Mouse (Mus musculus) CD4-positive, CD25-positive, alpha-beta regulatory T cell, adult 4 months (primary cell): ENCODE results near the gene Hist1h4b. TPM values are rescaled to one million over a fixed set of nuclear protein-coding genes. Genes with fewer than 3 reads are reported as not detected.
"Not testable (repeated sequence)": the region's sequence is repeated elsewhere in the genome, so short reads cannot be mapped to it uniquely, and the experiment has no call there.

Experiments
- ATAC-seq: one replicate; pipeline ENCODE4 v1.8.0; 2017
- polyA plus RNA-seq, 2 experiments: library from polyadenylated mRNA; unstranded; fragments of 100-300 nt; shearing (Covaris generic); gene quantifications; one replicate each; pipeline ENCODE4 v1.2.1; 2017

Gene Hist1h4b
- polyA plus RNA-seq = 1 to 10 TPM in 1 of 2 experiments, not detected in 1; 5.4 TPM

DNA sequence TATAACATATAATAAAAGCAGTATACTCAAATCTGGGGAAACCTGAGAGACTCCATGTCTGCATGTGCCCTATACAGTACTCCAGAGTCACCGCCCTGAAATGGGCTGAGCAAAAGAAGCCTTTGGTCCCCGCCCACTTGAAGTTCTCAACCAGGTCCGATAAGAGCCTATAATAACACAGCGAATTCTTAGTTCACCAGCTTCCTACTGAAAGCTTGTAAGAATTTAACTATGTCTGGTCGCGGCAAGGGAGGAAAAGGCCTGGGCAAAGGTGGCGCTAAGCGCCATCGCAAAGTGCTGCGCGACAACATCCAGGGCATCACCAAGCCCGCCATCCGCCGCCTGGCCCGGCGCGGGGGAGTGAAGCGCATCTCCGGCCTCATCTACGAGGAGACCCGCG lies at the start of gene Hist1h4b:
Hist1h4b (plus strand) TSS at position 224 of the 400 bp plus-strand sequence.
- peak; percentile 61 for ATAC-seq

GRCm38 (mm10) chr13:23708041-23708440 lies 48.8 kb upstream of the Hist1h4b start:
- ATAC-seq = no peak

DNA sequence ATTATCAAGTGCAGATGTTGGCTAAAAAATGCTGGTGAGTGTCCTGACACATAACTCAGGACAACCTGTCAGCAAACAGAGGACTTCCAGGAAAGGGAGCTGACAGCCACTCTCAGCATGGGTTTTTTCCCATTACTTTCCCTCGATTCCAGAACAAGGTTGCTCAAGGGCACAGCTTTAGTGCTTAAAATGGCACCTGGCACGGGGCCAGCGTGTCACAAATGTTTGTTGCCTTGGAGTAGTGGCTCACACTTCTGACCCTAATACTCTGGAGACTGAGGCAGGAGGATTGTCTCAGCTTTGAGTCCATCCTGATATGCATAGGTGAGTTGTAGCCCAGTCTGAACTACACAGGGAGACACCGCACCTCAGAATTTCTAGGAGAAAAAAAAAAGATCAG lies 48.2 kb upstream of the Hist1h4b start:
- ATAC-seq = no peak

DNA sequence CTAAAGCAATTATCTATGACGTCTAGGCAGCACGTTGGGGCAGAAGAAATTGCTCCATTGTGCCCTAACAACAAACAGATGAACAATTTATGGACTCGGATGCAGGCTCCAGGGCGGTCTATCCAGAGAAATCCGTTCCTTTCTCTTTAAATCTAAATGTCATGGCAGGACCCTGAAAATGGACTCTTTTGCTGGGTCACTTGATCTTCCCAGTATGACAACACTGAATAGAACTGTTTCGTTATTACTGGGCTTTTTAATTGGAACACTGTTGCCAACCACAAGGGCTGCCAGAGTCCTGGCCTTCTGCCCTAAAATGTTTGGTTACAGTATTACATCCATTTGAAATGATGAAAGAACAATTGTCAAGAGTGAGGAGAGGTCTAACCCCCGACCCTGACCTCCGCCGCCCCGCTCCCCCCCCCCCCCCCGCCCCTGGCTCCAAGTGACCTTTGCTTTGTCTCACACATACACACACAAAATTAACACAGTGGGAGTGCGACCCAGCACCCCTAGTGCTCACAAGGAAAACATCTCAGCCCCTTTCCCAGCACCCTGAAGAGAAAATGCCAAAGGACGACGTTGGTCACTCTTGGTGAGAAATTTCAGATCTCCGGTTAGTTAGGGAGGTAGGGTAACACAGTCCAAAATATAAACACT lies 47.0 kb upstream of the Hist1h4b start:
- ATAC-seq = peak; percentile 30

GRCm38 (mm10) chr13:23710374-23711089 lies 46.3 kb upstream of the Hist1h4b start, which contains the start of gene Hfe:
TSS of gene Hfe (minus strand) at chr13:23710854.
- peak; percentile 92 for ATAC-seq

DNA sequence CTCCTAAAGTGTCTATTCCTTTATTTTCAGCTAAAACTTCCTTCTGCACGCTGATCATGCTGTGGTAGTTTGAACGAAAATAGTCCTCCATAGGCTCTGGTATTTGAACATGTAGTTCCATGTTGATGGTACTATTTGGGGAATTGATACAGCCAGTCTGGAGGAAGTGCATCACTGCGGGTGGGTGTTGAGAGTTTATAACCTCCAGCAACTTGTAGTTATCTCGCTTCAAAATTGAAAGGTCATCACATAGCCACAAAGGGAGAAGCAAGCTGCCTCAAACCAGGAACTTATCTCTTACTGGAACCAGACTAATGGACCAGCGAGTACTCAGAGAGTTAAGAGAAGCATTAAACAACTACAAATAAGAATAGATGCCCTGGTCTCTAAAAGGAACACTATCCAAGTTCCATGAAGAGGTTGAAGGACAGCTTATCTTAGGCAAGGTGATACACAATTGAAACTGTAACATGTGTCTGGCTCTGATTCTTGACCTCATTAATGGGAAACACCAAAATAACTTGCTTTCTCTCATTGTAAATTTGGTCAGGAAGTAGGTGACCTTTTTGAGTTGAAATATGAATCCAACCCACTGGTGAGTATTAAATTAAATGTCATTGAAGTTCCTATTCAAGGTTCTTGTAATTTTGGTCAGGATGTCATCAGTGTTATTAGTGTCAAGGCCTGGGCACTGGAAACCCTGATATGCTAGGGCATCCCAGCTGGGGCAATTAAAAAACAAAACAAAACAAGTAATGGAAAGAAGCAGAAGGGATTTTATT lies 40.4 kb upstream of the Hist1h4b start:
- ATAC-seq = no peak

DNA sequence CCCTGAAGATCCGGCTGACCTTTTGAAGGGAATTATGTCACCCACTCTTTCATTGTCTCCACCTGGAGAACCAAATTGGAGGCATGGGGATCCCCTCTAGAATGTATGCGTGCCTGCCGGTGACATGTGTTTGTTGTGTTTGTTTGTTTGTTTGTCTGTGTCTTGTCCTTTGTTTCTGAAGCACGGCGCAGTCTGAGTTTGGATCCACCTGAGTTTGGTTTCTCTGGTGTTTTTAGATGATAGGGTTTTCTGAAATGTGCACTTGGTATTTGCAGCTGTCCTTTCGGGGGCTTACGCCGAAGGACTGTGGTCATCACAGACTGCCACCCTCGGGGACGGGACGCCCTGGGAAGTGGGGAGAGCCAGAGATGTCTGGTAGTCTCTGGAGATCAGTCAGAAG lies 39.6 kb upstream of the Hist1h4b start:
- ATAC-seq = no peak

DNA sequence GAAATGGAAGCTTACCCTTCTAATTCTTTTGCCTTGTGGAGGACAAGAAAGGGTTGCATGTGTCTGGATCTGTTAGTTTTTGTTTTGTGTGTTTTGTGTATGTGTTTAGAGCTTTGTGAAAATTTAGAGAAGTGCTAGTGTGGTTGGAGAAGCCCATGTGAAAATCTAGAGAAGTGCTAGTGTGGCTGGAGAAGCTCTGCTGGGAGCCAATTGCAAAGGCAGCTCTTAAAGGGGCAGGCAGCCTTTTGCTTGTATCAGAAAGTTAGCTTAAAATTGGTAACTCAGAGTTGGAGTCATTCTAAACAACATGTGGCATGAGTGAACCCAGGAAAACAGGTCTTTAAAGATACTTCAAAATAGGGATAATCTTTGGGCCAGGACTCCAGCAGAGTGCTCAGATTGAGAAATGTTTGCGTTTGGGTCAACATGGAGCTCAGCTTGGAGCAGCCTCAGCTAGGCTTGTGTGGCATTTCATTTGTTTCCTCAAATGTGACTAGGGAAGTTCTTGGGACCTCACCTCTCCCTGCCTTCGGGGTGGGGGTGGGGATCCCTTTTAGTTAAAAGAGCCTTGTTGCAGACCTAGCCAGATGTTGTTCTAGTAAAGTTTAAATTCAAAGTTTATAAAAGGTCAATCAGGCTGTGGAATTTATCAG lies 39.1 kb upstream of the Hist1h4b start:
- ATAC-seq = not testable (repeated sequence)

GRCm38 (mm10) chr13:23724239-23724638 lies 32.6 kb upstream of the Hist1h4b start:
- no peak for ATAC-seq

DNA sequence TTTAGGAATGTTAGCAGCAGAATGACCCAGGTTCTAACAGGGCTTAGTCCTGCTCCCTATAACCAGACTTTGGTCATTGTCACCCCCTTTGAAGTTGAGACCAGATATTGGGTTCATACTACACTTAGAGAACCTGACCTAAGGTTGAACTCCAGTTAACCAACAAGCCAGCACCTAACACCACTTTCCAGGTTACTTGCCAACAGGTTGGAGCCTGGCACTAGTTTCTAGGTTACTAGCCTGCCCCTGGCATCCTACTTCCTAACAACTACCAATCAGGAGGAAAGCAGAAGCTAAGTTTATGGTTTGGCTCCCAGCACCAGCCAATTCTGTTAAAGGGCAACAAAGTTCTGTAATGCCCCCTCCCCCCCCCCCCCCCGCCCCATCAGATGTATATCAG lies 31.6 kb upstream of the Hist1h4b start:
- no peak for ATAC-seq

DNA sequence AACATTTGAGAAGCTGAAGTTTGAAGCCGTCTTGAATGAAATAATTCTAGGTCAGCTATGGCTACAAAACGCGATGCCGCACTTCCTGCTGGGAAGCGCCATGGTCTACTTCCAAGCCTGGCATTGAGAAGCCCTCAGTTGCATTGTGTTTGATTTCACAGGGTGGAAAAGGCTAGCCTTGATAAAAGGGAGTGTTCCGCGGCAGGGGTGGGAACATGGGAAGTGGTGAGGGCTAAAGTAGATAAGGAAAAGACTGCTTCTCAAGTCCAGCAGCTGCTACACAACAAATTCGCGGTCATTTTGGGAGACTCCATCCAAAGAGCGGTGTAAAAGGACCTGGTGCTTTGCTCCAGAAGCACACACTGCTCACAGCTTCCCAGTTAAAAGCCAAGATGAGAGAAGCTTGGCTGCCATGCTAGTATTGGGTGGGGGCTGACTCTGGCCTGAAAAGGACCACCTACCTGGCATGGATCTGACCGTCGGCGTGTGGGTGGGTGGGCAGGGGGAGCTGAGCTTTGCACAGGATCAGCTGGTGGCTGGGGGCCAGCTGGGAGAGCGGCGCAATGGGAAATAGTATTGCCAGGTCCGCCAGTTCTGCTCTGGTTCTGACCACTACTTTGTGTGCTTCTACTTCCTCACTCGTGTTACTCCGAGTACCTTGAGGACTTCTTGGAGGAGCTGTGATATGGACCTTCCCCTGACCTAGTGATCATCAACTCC lies 28.2 kb upstream of the Hist1h4b start:
- no peak for ATAC-seq

- ATAC-seq = no peak
These were observed 27.7 kb upstream of the Hist1h4b start for GRCm38 (mm10) chr13:23729192-23729525.

GRCm38 (mm10) chr13:23729706-23730105 lies 27.1 kb upstream of the Hist1h4b start:
- ATAC-seq = no peak

DNA sequence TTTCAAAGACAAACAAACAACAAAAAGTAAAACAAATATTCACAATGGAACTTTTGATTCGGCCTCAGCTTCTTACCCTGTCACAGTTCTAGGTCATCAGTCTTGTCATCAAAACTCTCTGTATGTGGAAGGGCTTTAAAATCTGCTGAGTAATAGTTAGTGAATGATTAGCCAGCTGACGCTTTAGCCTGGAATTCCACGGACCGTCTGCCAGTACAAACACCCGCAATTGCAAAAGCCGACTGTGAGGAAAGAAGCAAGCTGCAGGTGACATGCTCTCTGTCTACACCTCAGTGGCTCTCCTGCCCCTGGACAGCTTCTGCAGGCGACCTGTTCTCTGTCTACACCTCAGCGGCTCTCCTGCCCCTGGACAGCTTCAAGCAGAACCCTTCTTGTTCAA lies 26.3 kb upstream of the Hist1h4b start:
- no peak for ATAC-seq

DNA sequence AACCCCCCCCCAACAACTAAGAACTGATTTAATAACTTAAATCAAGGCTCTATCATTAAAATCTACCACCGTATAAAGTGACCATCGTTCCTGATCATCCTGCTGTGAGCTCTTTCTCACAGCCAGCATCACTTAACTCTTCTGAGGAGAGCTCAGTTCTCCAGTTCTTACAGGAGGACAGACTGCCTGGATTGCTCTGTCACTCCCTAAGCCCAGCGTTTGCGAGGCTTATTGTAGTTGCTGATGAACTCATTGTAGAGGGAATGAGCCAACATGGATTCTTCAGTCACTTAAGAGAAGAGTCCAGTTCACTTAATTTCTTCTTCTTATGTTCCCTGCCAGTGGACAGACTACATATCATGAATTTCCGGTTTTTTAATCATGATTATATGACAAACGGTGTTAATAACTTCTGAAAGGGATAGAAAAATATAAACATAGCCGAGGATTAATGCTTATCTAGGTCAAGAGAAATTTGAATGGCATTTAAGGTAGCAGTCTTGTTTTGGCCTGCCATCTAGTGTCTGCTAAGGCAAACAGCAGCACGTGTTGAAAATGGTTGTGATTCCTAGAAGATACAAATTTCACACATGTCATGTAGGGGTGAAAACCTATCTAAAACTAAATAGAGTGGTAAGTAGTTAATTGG lies 24.5 kb upstream of the Hist1h4b start:
- peak; percentile 92 for ATAC-seq

DNA sequence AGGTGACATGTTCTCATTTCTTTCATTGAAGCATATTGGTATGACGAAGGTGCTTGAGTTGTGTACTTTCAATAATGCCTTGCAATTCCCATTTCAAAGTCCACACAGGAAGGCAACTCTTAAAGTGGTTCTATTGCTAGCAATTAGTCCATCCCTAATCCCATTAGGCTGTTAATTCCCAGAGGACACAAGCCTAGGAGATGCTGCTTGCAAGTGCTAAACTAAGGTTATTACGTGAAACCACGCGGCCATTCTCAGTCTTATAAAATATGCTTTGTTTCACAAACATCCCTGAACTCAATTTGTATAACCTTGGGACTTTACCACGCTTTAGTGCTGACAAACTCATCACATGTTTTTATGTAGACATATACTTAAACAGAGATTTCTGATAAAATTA lies 19.7 kb upstream of the Hist1h4b start:
- ATAC-seq = no peak

DNA sequence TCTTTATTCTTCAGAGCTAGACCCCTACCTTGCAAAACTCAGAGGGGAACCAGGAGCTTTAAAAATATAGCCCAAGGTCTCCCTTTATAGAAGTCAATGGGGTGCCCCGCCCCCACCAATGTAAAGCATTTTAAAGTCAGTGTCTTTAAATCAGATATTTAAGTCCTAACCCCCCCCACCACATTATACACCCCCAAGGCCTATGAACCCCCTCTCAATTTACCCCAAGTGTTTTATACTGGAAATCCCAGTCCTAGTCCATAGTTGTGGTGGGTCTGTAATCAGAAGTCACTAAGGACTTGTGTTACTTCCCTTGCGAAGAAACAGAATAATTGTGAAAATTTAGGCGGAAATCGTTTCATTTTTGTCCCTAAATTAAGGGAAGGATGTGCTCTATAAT lies 18.8 kb upstream of the Hist1h4b start:
- no peak for ATAC-seq

- ATAC-seq = peak; percentile 70
These were observed 18.1 kb upstream of the Hist1h4b start, which contains the start of gene Hist1h1c for GRCm38 (mm10) chr13:23738677-23739068. TSS of gene Hist1h1c (plus strand) at chr13:23738808.

DNA sequence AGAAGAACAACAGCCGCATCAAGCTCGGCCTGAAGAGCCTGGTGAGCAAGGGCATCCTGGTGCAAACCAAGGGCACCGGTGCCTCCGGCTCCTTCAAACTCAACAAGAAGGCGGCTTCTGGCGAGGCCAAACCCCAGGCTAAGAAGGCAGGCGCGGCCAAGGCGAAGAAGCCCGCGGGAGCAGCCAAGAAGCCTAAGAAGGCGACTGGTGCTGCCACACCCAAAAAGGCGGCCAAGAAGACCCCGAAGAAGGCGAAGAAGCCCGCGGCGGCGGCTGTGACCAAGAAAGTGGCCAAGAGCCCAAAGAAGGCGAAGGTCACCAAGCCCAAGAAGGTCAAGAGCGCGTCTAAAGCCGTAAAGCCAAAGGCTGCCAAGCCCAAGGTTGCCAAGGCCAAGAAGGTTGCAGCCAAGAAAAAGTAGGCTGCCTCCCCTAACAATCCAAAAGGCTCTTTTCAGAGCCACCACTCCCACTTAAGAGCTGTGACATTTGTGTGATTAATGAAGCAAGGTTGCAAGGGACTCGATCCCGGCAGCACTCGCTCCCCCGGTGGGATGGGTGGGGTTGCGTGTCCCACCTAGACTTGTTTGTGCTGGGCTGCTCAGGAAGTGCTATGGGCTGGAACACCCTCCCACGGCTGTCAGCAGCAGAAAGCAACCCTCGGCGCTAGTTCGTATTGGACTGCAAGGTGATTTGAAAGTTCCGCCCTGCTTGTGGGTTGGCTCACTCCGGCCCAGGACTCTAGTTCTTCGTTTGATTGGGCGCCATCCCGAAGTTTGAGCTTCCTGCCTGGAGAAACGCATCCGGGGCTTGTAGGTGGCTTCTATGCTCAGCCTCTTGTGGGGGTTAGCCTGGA lies 17.5 kb upstream of the Hist1h4b start:
- ATAC-seq = peak; percentile 80

DNA sequence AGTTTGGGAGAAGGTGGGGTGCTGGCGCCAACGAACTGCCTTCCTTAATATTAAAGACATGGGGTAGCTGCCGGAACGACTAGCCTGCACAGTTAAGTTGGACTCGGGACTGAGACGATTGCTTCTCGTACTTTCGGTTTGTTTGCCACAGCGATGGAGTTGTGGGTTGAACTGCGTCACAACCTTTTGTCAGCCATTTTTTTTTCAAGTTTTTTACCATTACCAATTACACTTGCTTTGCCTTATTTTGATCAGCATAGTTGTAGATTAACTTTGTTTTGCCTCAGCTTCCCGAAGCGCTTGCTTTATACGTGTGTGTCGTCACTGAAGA lies 16.9 kb upstream of the Hist1h4b start:
- peak; percentile 66 for ATAC-seq
